8 mouse cellular contexts compared by ENCODE assay signal in genomic region chr3:31095491-31096154, GRCm38 (mm10). TPM values are rescaled to one million over a fixed set of nuclear protein-coding genes. Genes with fewer than 3 reads are reported as not detected.
A peak's percentile ranks its signal among the peaks of the same experiment; 100 is the strongest.
DNase-seq lines count a peak whose midpoint lies in the region; ATAC-seq and TF ChIP-seq lines count a peak whose summit lies in the region.

No protein-coding gene starts in this region.

- H3K4me2 ChIP-seq in hindbrain, embryonic 14.5 days (replicated peaks) = peak overlapping the region; percentile 83

- intact Hi-C loops in left cerebral cortex, adult 2 months (cut with DNase I) = loop anchor here (2.0 kb wide), 1 partner anchor 27 kb away; no protein-coding TSS in a partner anchor

- peak; percentile 25; the same call in 1 of the 2 replicates for ATAC-seq in G1E (ENCODE audit: extremely low read depth, insufficient number of reproducible peaks, low FRiP score, poor library complexity, severe bottlenecking)
- ATAC-seq in hindbrain, embryonic 14.5 days (ENCODE audit: low FRiP score) = peak; percentile 28

- peak; percentile 23 for DNase-seq in G1E (ENCODE audit: low spot score)
- DNase-seq in c-Kit-positive CD71-positive TER-119-positive erythroid progenitor cells, embryonic 14.5 days (ENCODE audit: low spot score) = peak; percentile 26
- DNase-seq in frontal cortex, postnatal 14 days (ENCODE audit: low spot score in 2 of 2) = peak; percentile 36 to 47
- DNase-seq in hindbrain, embryonic 14.5 days (ENCODE audit: low spot score) = peak; percentile 63
- DNase-seq in left cerebral cortex, adult 2 months (ENCODE audit: extremely low spot score in 1 of 2, low spot score in 2 of 2) = peak; percentile 44 to 50
- peak; percentile 68 for DNase-seq in lung, postnatal 4 days
- peak; percentile 27 to 43 for DNase-seq in right cerebral cortex, adult 2 months (ENCODE audit: low spot score in 2 of 2)
- DNase-seq in urinary bladder, postnatal 25 days (ENCODE audit: low spot score) = peak; percentile 35

- H3K9me3 ChIP-seq in G1E (replicated peaks) = no peaks in the 10 kb centered on the region
- no peaks in the 10 kb centered on the region for H3K9me3 ChIP-seq in hindbrain, embryonic 14.5 days (ENCODE audit: control insufficient read depth, low read length)

- H3K9ac ChIP-seq in hindbrain, embryonic 14.5 days = peak overlapping the region; percentile 96

- H3K4me3 ChIP-seq in G1E (ENCODE audit: low read depth, low read length) = peak overlapping the region; percentile 76
- peak overlapping the region; percentile 92 for H3K4me3 ChIP-seq in hindbrain, embryonic 14.5 days (replicated peaks; ENCODE audit: low read length)
- H3K4me3 ChIP-seq in left cerebral cortex, adult 2 months = peak overlapping the region; percentile 74

- H3K36me3 ChIP-seq in G1E (replicated peaks) = peaks cover 10% of the 10 kb centered on the region
- peaks cover 4% of the 10 kb centered on the region; the same call in 1 of the 2 replicates for H3K36me3 ChIP-seq in hindbrain, embryonic 14.5 days (replicated peaks; ENCODE audit: control insufficient read depth, insufficient read depth)

- under 1% methylated on average over 33 of the region's 33 CpGs for WGBS in hindbrain, embryonic 14.5 days

- TF ChIP-seq CTCF in G1E (IDR thresholded peaks at IDR 0.05; ENCODE audit: low read depth, low read length) = no peak
- TF ChIP-seq CTCF in left cerebral cortex, adult 2 months (IDR thresholded peaks at IDR 0.05) = no peak

- H3K27ac ChIP-seq in hindbrain, embryonic 14.5 days = peak overlapping the region; percentile 98
- peak overlapping the region; percentile 98 for H3K27ac ChIP-seq in left cerebral cortex, adult 2 months

- peaks cover 30% of the 10 kb centered on the region for H3K27me3 ChIP-seq in G1E (ENCODE audit: insufficient read depth, low read length)
- no peaks in the 10 kb centered on the region for H3K27me3 ChIP-seq in hindbrain, embryonic 14.5 days (ENCODE audit: control insufficient read depth, insufficient read depth, low read length)

- peaks cover 24% of the 10 kb centered on the region for H3K4me1 ChIP-seq in G1E (ENCODE audit: insufficient read depth, low read depth, low read length)
- peaks cover 46% of the 10 kb centered on the region for H3K4me1 ChIP-seq in hindbrain, embryonic 14.5 days (replicated peaks; ENCODE audit: control insufficient read depth, insufficient read depth, low read length)

RNA-seq across cellular contexts. Expression of gene Skil, which starts 0.8 kb away (rescaled TPM):
- total RNA-seq in G1E (2014; fragmentation: Nextera tagmentation) = 19.5 and 25.8 TPM in 2 replicates
- total RNA-seq in G1E (2017) = 20.0 and 27.1 TPM in 2 replicates
- polyA plus RNA-seq in G1E (2012) = 0.70 and 1.3 TPM in 2 replicates
- polyA plus RNA-seq in hindbrain, embryonic 14.5 days (2014; fragmentation: Nextera tagmentation; extraction: Ambion mirVana) = 34.4 and 36.5 TPM in 2 replicates
- total RNA-seq in left cerebral cortex, adult 2 months (2021) = 10 to 100 TPM; 65.8 to 68.1 TPM

RNA-seq across cellular contexts. Expression of gene Cldn11, which starts 54.1 kb away (rescaled TPM):
- total RNA-seq in G1E (2014; fragmentation: Nextera tagmentation) = not detected in 2 replicates
- total RNA-seq in G1E (2017) = not detected in 2 replicates
- polyA plus RNA-seq in G1E (2012) = not detected in 2 replicates
- polyA plus RNA-seq in hindbrain, embryonic 14.5 days (2014; fragmentation: Nextera tagmentation; extraction: Ambion mirVana) = 40.3 and 44.9 TPM in 2 replicates
- total RNA-seq in left cerebral cortex, adult 2 months (2021) = 10 to 100 TPM; 73.8 to 75.7 TPM

Comparison
In these comparisons a context has a peak if more than half of its experiments do, and no peak if none do; other contexts are left out.
1. Peak in every context shown above with its lines: DNase-seq, ATAC-seq, H3K4me3 ChIP-seq and H3K27ac ChIP-seq.
2. RNA of gene Cldn11, which starts 54.1 kb away (total RNA-seq): 73.8 to 75.7 TPM in left cerebral cortex, adult 2 months; not detected in G1E; every median in the first group is over 10 times any median in the second.